Mouse (Mus musculus) cerebellum, postnatal 14 days (tissue): Measurements from ENCODE around the gene Hmgxb4.

ENCODE experiments used
- DNase-seq, 2 experiments: peaks; one replicate each; pipeline ENCODE4 v3.0.0; 2021; ENCODE audit warnings: mixed read lengths in 2 of 2

Hmgxb4 gene

DNA sequence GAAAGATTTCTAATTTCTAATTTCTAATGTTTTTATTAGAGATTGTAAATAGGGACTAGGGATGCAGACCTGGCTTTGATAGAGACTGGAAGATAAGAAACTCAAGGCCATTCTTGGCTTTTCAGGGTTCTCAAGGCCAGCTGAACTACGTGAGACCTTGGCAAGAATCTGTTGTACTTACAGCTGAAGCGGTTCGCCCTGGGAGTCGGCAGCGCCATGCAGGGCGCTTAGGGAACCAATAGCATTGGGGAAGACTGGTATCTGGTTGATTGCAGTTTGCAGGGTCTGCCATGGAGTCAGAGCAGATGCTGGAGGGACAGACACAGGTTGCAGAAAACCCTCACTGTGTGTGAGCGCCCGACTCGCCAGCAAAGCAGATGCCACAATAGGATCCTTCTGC, 85.7 kb downstream of the Hmgxb4 start:
- no peak for DNase-seq
